Mouse (Mus musculus): ENCODE measurements around the gene Snx18. TPM values are rescaled to one million over a fixed set of nuclear protein-coding genes. Genes with fewer than 3 reads are reported as not detected.
A peak's percentile ranks its signal among the peaks of the same experiment; 100 is the strongest.

Snx18 gene
- polyA plus RNA-seq, 1 experiment: 19.9 TPM

- TF ChIP-seq REST (IDR thresholded peaks at IDR 0.05; ENCODE audit: insufficient read depth, insufficient read length): no peak
- TF ChIP-seq POLR2AphosphoS2 (IDR thresholded peaks at IDR 0.05; ENCODE audit: insufficient read length, low read depth): no peak
- no peak for TF ChIP-seq MYOD1 (IDR thresholded peaks at IDR 0.05; ENCODE audit: control insufficient read depth in 1 of 3, insufficient read length in 2 of 3, low read depth in 2 of 3)
- no peak for TF ChIP-seq MYOG (IDR thresholded peaks at IDR 0.05; ENCODE audit: control insufficient read depth in 1 of 3, insufficient read depth in 1 of 3, insufficient read length in 2 of 3, low read depth in 2 of 3)
- no peak for TF ChIP-seq CEBPB (IDR thresholded peaks at IDR 0.05; ENCODE audit: insufficient read depth, poor library complexity, severe bottlenecking)
- no peak for TF ChIP-seq MAX (IDR thresholded peaks at IDR 0.05; ENCODE audit: low read depth)
- no peak for TF ChIP-seq POLR2A (IDR thresholded peaks at IDR 0.05; ENCODE audit: insufficient read length, low read depth)
- no peak for TF ChIP-seq TCF12 (IDR thresholded peaks at IDR 0.05; ENCODE audit: insufficient read depth, poor library complexity, severe bottlenecking)
- TF ChIP-seq E2F4 (IDR thresholded peaks at IDR 0.05; ENCODE audit: insufficient read depth): no peak
- TF ChIP-seq USF1 (IDR thresholded peaks at IDR 0.05; ENCODE audit: low read depth): no peak
- TF ChIP-seq TCF3 (IDR thresholded peaks at IDR 0.05; ENCODE audit: insufficient read length, low read depth): no peak
- no peak for TF ChIP-seq SRF (IDR thresholded peaks at IDR 0.05; ENCODE audit: control insufficient read depth, insufficient read length, low read depth)
- no peak overlapping the region for H3ac ChIP-seq (ENCODE audit: control insufficient read depth, insufficient read length)
- H3K27me3 ChIP-seq (ENCODE audit: control insufficient read depth, insufficient read depth, insufficient read length): no peaks in the 10 kb centered on the region
- no peak overlapping the region for H3K4me2 ChIP-seq (ENCODE audit: low read depth)
- no peak overlapping the region for H3K4me3 ChIP-seq
- no peaks in the 10 kb centered on the region for H3K36me3 ChIP-seq (ENCODE audit: control insufficient read depth, insufficient read depth)
- no peaks in the 10 kb centered on the region for H3K79me2 ChIP-seq (ENCODE audit: control insufficient read depth, insufficient read depth)
Measured at GRCm38 (mm10) chr13:113555226-113555625, 63.1 kb downstream of the Snx18 start.

GRCm38 (mm10) chr13:113553603-113554230, 64.6 kb downstream of the Snx18 start:
- Histone ChIP-seq H3K4me3 (no peak overlapping the region), H3K4me2 (ENCODE audit: low read depth) (no peak overlapping the region), H3ac (ENCODE audit: control insufficient read depth, insufficient read length) (no peak overlapping the region), H3K36me3 (ENCODE audit: control insufficient read depth, insufficient read depth) (no peaks in the 10 kb centered on the region), H3K27me3 (ENCODE audit: control insufficient read depth, insufficient read depth, insufficient read length) (no peaks in the 10 kb centered on the region), H3K79me2 (ENCODE audit: control insufficient read depth, insufficient read depth) (no peaks in the 10 kb centered on the region)
- no peak for TF ChIP-seq REST (IDR thresholded peaks at IDR 0.05; ENCODE audit: insufficient read depth, insufficient read length)
- TF ChIP-seq CEBPB (IDR thresholded peaks at IDR 0.05; ENCODE audit: insufficient read depth, poor library complexity, severe bottlenecking): peak; percentile 64; the same call in 1 of the 2 replicates

- no peak overlapping the region for H3K4me2 ChIP-seq (ENCODE audit: low read depth)
- no peaks in the 10 kb centered on the region for H3K79me2 ChIP-seq (ENCODE audit: control insufficient read depth, insufficient read depth)
- H3K4me3 ChIP-seq: no peak overlapping the region
- no peaks in the 10 kb centered on the region for H3K27me3 ChIP-seq (ENCODE audit: control insufficient read depth, insufficient read depth, insufficient read length)
- no peak overlapping the region for H3ac ChIP-seq (ENCODE audit: control insufficient read depth, insufficient read length)
- H3K36me3 ChIP-seq (ENCODE audit: control insufficient read depth, insufficient read depth): no peaks in the 10 kb centered on the region
- TF ChIP-seq MAX (IDR thresholded peaks at IDR 0.05; ENCODE audit: low read depth) (no peak), CEBPB (IDR thresholded peaks at IDR 0.05; ENCODE audit: insufficient read depth, poor library complexity, severe bottlenecking) (no peak), REST (IDR thresholded peaks at IDR 0.05; ENCODE audit: insufficient read depth, insufficient read length) (no peak), TCF12 (IDR thresholded peaks at IDR 0.05; ENCODE audit: insufficient read depth, poor library complexity, severe bottlenecking) (no peak), SRF (IDR thresholded peaks at IDR 0.05; ENCODE audit: control insufficient read depth, insufficient read length, low read depth) (no peak), MYOD1 (IDR thresholded peaks at IDR 0.05; ENCODE audit: control insufficient read depth in 1 of 3, insufficient read length in 2 of 3, low read depth in 2 of 3) (no peak), POLR2AphosphoS2 (IDR thresholded peaks at IDR 0.05; ENCODE audit: insufficient read length, low read depth) (no peak), TCF3 (IDR thresholded peaks at IDR 0.05; ENCODE audit: insufficient read length, low read depth) (no peak), MYOG (IDR thresholded peaks at IDR 0.05; ENCODE audit: control insufficient read depth in 1 of 3, insufficient read depth in 1 of 3, insufficient read length in 2 of 3, low read depth in 2 of 3) (no peak), POLR2A (IDR thresholded peaks at IDR 0.05; ENCODE audit: insufficient read length, low read depth) (no peak), E2F4 (IDR thresholded peaks at IDR 0.05; ENCODE audit: insufficient read depth) (no peak)
Measured at GRCm38 (mm10) chr13:113552341-113552740, 66.0 kb downstream of the Snx18 start.

- TF ChIP-seq TCF3 (IDR thresholded peaks at IDR 0.05; ENCODE audit: insufficient read length, low read depth) (no peak), MYOD1 (IDR thresholded peaks at IDR 0.05; ENCODE audit: control insufficient read depth in 1 of 3, insufficient read length in 2 of 3, low read depth in 2 of 3) (no peak), CEBPB (IDR thresholded peaks at IDR 0.05; ENCODE audit: insufficient read depth, poor library complexity, severe bottlenecking) (peak; percentile 53; the same call in 1 of the 2 replicates), USF1 (IDR thresholded peaks at IDR 0.05; ENCODE audit: low read depth) (no peak)
- peak overlapping the region; percentile 77 for H3K4me2 ChIP-seq (ENCODE audit: low read depth)
Measured at GRCm38 (mm10) chr13:113550866-113551565, 67.3 kb downstream of the Snx18 start.

GRCm38 (mm10) chr13:113549021-113549420, 69.3 kb downstream of the Snx18 start:
- Histone ChIP-seq H3ac (ENCODE audit: control insufficient read depth, insufficient read length) (no peak overlapping the region), H3K27me3 (ENCODE audit: control insufficient read depth, insufficient read depth, insufficient read length) (no peaks in the 10 kb centered on the region), H3K79me2 (ENCODE audit: control insufficient read depth, insufficient read depth) (no peaks in the 10 kb centered on the region), H3K36me3 (ENCODE audit: control insufficient read depth, insufficient read depth) (no peaks in the 10 kb centered on the region), H3K4me2 (ENCODE audit: low read depth) (no peak overlapping the region), H3K4me3 (no peak overlapping the region)
- TF ChIP-seq USF1 (IDR thresholded peaks at IDR 0.05; ENCODE audit: low read depth): no peak
- TF ChIP-seq TCF3 (IDR thresholded peaks at IDR 0.05; ENCODE audit: insufficient read length, low read depth): no peak
- no peak for TF ChIP-seq CEBPB (IDR thresholded peaks at IDR 0.05; ENCODE audit: insufficient read depth, poor library complexity, severe bottlenecking)
- TF ChIP-seq POLR2AphosphoS2 (IDR thresholded peaks at IDR 0.05; ENCODE audit: insufficient read length, low read depth): no peak
- TF ChIP-seq MAX (IDR thresholded peaks at IDR 0.05; ENCODE audit: low read depth): no peak
- no peak for TF ChIP-seq SRF (IDR thresholded peaks at IDR 0.05; ENCODE audit: control insufficient read depth, insufficient read length, low read depth)

More at GRCm38 (mm10) chr13:113550866-113551565, 67.3 kb downstream of the Snx18 start:
- Histone ChIP-seq H3K4me3 (no peak overlapping the region), H3K79me2 (ENCODE audit: control insufficient read depth, insufficient read depth) (no peaks in the 10 kb centered on the region), H3ac (ENCODE audit: control insufficient read depth, insufficient read length) (no peak overlapping the region), H3K27me3 (ENCODE audit: control insufficient read depth, insufficient read depth, insufficient read length) (no peaks in the 10 kb centered on the region), H3K36me3 (ENCODE audit: control insufficient read depth, insufficient read depth) (no peaks in the 10 kb centered on the region)
